Mouse (Mus musculus) liver, postnatal 0 days (tissue): ENCODE results near the gene C1qtnf6.

Experiments
- CTCF ChIP-seq: sonication (generic); IDR thresholded peaks from 2 replicates; pipeline ENCODE4 v1.5.1; 2016; ENCODE audit warnings: antibody characterized with exemption, low read depth
- EP300 ChIP-seq: IDR thresholded peaks from 2 replicates; pipeline ENCODE4 v1.6.1; 2016; ENCODE audit warnings: antibody characterized with exemption, low read depth, mild to moderate bottlenecking

- TF ChIP-seq CTCF = no peak
- TF ChIP-seq EP300 = no peak
Observed at GRCm38 (mm10) chr15:78475604-78476031, 55.6 kb downstream of the C1qtnf6 start.
